Mouse (Mus musculus) lung, adult 2 months (tissue): ENCODE results near the gene Snrnp25.

Experiments
- CTCF ChIP-seq: fragments of 200-500 bp; IDR thresholded peaks from 2 replicates; pipeline ENCODE4 v1.5.1; 2011; ENCODE audit warnings: mild to moderate bottlenecking, low read length, control low read depth; ENCODE audit not compliant: insufficient read depth
- POLR2A ChIP-seq: fragments of 200-500 bp; IDR thresholded peaks from 2 replicates; pipeline ENCODE4 v1.6.1; 2011; ENCODE audit warnings: low read depth, mild to moderate bottlenecking, control low read depth, low read length, borderline replicate concordance; ENCODE audit errors: extremely low read depth

- TF ChIP-seq CTCF: no peak
- TF ChIP-seq POLR2A: no peak
These were observed 5.4 kb downstream of the Snrnp25 start for GRCm38 (mm10) chr11:32210623-32211022.
